Mouse (Mus musculus) C2C12 (cell line): Measurements from ENCODE around the gene Gm48551. TPM values are rescaled to one million over a fixed set of nuclear protein-coding genes. Genes with fewer than 3 reads are reported as not detected.

ENCODE experiments used
- H3K27me3 ChIP-seq: one replicate; pipeline ENCODE4 v1.6.1; 2011; ENCODE audit not compliant: control insufficient read depth, insufficient read depth, insufficient read length
- H3K36me3 ChIP-seq: one replicate; pipeline ENCODE4 v1.6.1; 2011; ENCODE audit not compliant: control insufficient read depth, insufficient read depth
- H3K4me3 ChIP-seq: one replicate; pipeline ENCODE4 v1.5.1; 2011; ENCODE audit warnings: mild to moderate bottlenecking, control low read depth; ENCODE audit not compliant: poor library complexity, insufficient read depth, severe bottlenecking
- H3K79me2 ChIP-seq: one replicate; pipeline ENCODE4 v1.6.1; 2011; ENCODE audit not compliant: control insufficient read depth, insufficient read depth
- H3K79me3 ChIP-seq: one replicate; pipeline ENCODE4 v1.6.1; 2011; ENCODE audit warnings: low read depth, control low read depth
- H3ac ChIP-seq: one replicate; pipeline ENCODE3; 2011; ENCODE audit warnings: low read depth; ENCODE audit not compliant: control insufficient read depth, insufficient read length
- CEBPB ChIP-seq: IDR thresholded peaks from one replicate; pipeline ENCODE4 v1.6.1; 2011; ENCODE audit warnings: low read depth, mild to moderate bottlenecking, control low read depth, moderate library complexity
- CTCF ChIP-seq: IDR thresholded peaks from one replicate; pipeline ENCODE4 v1.5.1; 2011; ENCODE audit not compliant: control insufficient read depth, insufficient read depth, insufficient read length
- FOSL1 ChIP-seq: IDR thresholded peaks from one replicate; pipeline ENCODE4 v1.8.0; 2011; ENCODE audit warnings: mild to moderate bottlenecking, low read length; ENCODE audit not compliant: poor library complexity, insufficient read depth, severe bottlenecking
- MAX ChIP-seq: IDR thresholded peaks from one replicate; pipeline ENCODE4 v1.6.1; 2011; ENCODE audit warnings: mild to moderate bottlenecking, control low read depth
- MYOD1 ChIP-seq: IDR thresholded peaks from one replicate; pipeline ENCODE4 v1.6.1; 2011; ENCODE audit warnings: low read depth; ENCODE audit not compliant: control insufficient read depth, insufficient read length
- MYOG ChIP-seq: IDR thresholded peaks from one replicate; pipeline ENCODE4 v1.6.1; 2011; ENCODE audit not compliant: control insufficient read depth, insufficient read length; ENCODE audit errors: extremely low read depth
- USF1 ChIP-seq: IDR thresholded peaks from one replicate; pipeline ENCODE4 v1.6.1; 2011; ENCODE audit warnings: low read depth, mild to moderate bottlenecking, control low read depth, moderate library complexity
- polyA plus RNA-seq: library from polyadenylated mRNA; unstranded; fragments of >200 nt; fragmentation: generic; extraction: Trizol; gene quantifications from one replicate; pipeline ENCODE4 v1.2.1, GENCODE M21; 2012; ENCODE audit warnings: missing spikeins

Gene Gm48551
- polyA plus RNA-seq, 1 experiment, result 1.7 TPM

- Histone ChIP-seq H3ac (no peak overlapping the region), H3K79me2 (peaks cover 93% of the 10 kb centered on the region), H3K79me3 (peaks cover 65% of the 10 kb centered on the region), H3K27me3 (no peaks in the 10 kb centered on the region), H3K4me3 (no peak overlapping the region), H3K36me3 (peaks cover 80% of the 10 kb centered on the region)
- TF ChIP-seq CEBPB, result no peak
- TF ChIP-seq CTCF, result no peak
- no peak for TF ChIP-seq USF1
- TF ChIP-seq MYOD1, result no peak
- TF ChIP-seq MAX, result no peak
- TF ChIP-seq MYOG, result no peak
These were observed 29.3 kb downstream of the Gm48551 start for GRCm38 (mm10) chr10:81413310-81414261.

DNA sequence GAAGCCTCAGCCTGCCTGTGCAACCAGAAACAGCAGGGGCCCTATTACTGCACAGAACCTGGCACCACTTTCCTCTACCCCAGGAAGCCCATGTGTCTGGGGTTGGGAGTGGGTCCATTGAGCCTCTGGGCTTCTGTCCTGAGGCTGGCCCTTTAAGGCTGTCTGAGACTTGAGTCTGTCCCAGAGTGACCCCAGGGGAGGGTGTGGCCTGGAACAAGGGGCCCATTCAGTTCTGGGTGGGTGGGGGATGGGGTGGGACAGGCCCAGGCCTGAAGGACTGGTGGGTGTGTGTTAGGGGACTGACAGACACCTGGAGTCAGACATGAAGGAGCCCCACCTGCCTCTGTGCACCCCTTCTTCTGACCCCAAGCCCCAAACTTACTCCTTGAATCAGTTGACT, 30.4 kb downstream of the Gm48551 start:
- Histone ChIP-seq H3K36me3 (peaks cover 86% of the 10 kb centered on the region), H3K79me2 (peaks cover 100% of the 10 kb centered on the region), H3K27me3 (no peaks in the 10 kb centered on the region), H3K4me3 (no peak overlapping the region), H3ac (no peak overlapping the region), H3K79me3 (peaks cover 76% of the 10 kb centered on the region)
- TF ChIP-seq FOSL1, result no peak
- TF ChIP-seq MYOG, result no peak
- no peak for TF ChIP-seq USF1
- no peak for TF ChIP-seq MAX
- TF ChIP-seq CTCF, result no peak
- TF ChIP-seq MYOD1, result no peak
- no peak for TF ChIP-seq CEBPB

DNA sequence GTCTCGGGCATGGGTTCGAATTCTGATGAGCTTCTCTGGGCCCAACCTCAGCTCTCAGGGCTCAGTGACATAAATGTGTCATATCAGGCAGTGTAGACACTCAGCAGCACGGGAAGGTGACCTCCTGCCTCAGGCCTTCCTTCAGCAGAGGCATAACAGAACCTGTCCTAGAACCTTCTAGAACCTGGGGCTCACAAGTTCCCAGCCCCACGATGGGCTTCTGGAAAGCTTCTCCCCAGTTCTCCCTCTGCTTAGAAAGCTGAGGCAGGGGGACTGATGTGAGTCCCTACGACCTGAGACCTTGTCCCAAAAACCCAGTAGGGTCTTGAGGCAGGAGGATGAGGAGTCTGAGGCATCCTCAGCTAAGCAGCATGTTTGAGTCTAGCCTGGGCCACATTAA, 30.9 kb downstream of the Gm48551 start:
- no peak overlapping the region for H3K4me3 ChIP-seq
- no peak overlapping the region for H3ac ChIP-seq
- peaks cover 86% of the 10 kb centered on the region for H3K36me3 ChIP-seq
- peaks cover 100% of the 10 kb centered on the region for H3K79me2 ChIP-seq
- no peaks in the 10 kb centered on the region for H3K27me3 ChIP-seq
- TF ChIP-seq MYOG (no peak), USF1 (no peak), MYOD1 (no peak), MAX (no peak), CTCF (no peak), CEBPB (no peak), FOSL1 (no peak)
- peaks cover 77% of the 10 kb centered on the region for H3K79me3 ChIP-seq

GRCm38 (mm10) chr10:81415549-81416310, 31.5 kb downstream of the Gm48551 start:
- no peaks in the 10 kb centered on the region for H3K27me3 ChIP-seq
- H3K36me3 ChIP-seq, result peaks cover 86% of the 10 kb centered on the region
- H3K79me3 ChIP-seq, result peaks cover 79% of the 10 kb centered on the region
- TF ChIP-seq FOSL1 (no peak), CTCF (no peak), MYOD1 (no peak), USF1 (no peak), CEBPB (no peak), MYOG (no peak), MAX (no peak)
- no peak overlapping the region for H3ac ChIP-seq
- peaks cover 100% of the 10 kb centered on the region for H3K79me2 ChIP-seq
- no peak overlapping the region for H3K4me3 ChIP-seq

- H3K79me2 ChIP-seq, result peaks cover 100% of the 10 kb centered on the region
- H3ac ChIP-seq, result no peak overlapping the region
- no peak overlapping the region for H3K4me3 ChIP-seq
- H3K79me3 ChIP-seq, result peaks cover 85% of the 10 kb centered on the region
- TF ChIP-seq MAX (peak; percentile 100), MYOD1 (peak; percentile 81), CEBPB (no peak), CTCF (peak; percentile 31)
- H3K36me3 ChIP-seq, result peaks cover 86% of the 10 kb centered on the region
- H3K27me3 ChIP-seq, result no peaks in the 10 kb centered on the region
These were observed 32.4 kb downstream of the Gm48551 start for GRCm38 (mm10) chr10:81416581-81417226.
